Mouse (Mus musculus) embryonic facial prominence, embryonic 13.5 days (tissue): ENCODE results near the gene Slc35b2. TPM values are rescaled to one million over a fixed set of nuclear protein-coding genes. Genes with fewer than 3 reads are reported as not detected.

Source experiments
- ATAC-seq: fragments of 200-750 bp; cut with Nextera tagmentation; 2 replicates; pipeline ENCODE4 v1.8.0; 2017; ENCODE audit warnings: low read depth; ENCODE audit not compliant: insufficient number of reproducible peaks, insufficient read depth, low FRiP score, low TSS enrichment
- H3K27ac ChIP-seq: fragments of 300-500 bp; sonication (generic); 2 replicates; pipeline ENCODE4 v1.5.1; 2015; ENCODE audit warnings: moderate library complexity, mild to moderate bottlenecking, inconsistent platforms
- H3K27me3 ChIP-seq: fragments of 300-500 bp; sonication (generic); 2 replicates; pipeline ENCODE4 v1.6.1; 2015; ENCODE audit warnings: mild to moderate bottlenecking, inconsistent platforms
- H3K36me3 ChIP-seq: fragments of 300-500 bp; sonication (generic); 2 replicates; pipeline ENCODE4 v1.6.1; 2015; ENCODE audit warnings: mild to moderate bottlenecking, inconsistent platforms
- H3K4me1 ChIP-seq: fragments of 300-500 bp; sonication (generic); 2 replicates; pipeline ENCODE4 v1.6.1; 2015; ENCODE audit warnings: inconsistent platforms
- H3K4me2 ChIP-seq: fragments of 300-500 bp; sonication (generic); 2 replicates; pipeline ENCODE4 v1.6.1; 2015; ENCODE audit warnings: moderate library complexity, mild to moderate bottlenecking, inconsistent platforms
- H3K4me3 ChIP-seq: fragments of 300-500 bp; sonication (generic); 2 replicates; pipeline ENCODE4 v1.5.1; 2015; ENCODE audit warnings: mild to moderate bottlenecking, inconsistent platforms
- H3K9ac ChIP-seq: fragments of 300-500 bp; sonication (generic); 2 replicates; pipeline ENCODE4 v1.6.1; 2015; ENCODE audit warnings: mild to moderate bottlenecking, inconsistent platforms
- H3K9me3 ChIP-seq: fragments of 300-500 bp; sonication (generic); 2 replicates; pipeline ENCODE4 v1.6.1; 2016; ENCODE audit warnings: inconsistent platforms
- WGBS: fragments of 180-500 bp; shearing (Covaris S2); methylation state at CpG from one replicate; pipeline ENCODE4 v1.1.7; 2015; ENCODE audit warnings: mixed read lengths; 5-methylcytosine and 5-hydroxymethylcytosine counted together
- polyA plus RNA-seq: library from polyadenylated mRNA; unstranded; fragments of >200 nt; fragmentation: Nextera tagmentation; extraction: Ambion mirVana; gene quantifications from 2 replicates; pipeline ENCODE4 v1.2.1, GENCODE M21; 2015

Gene Slc35b2
- polyA plus RNA-seq: 104 and 122 TPM in 2 replicates

GRCm38 (mm10) chr17:45563655-45564530, at the start of gene Slc35b2:
TSS of gene Slc35b2 (plus strand) at chr17:45563874.
- H3K36me3 ChIP-seq: peaks cover 42% of the 10 kb centered on the region
- H3K27me3 ChIP-seq: no peaks in the 10 kb centered on the region
- H3K9ac ChIP-seq: peak within 1 kb of the TSS; percentile 94
- no peaks in the 10 kb centered on the region for H3K9me3 ChIP-seq
- H3K4me1 ChIP-seq: peaks cover 32% of the 10 kb centered on the region
- peak; percentile 74 for ATAC-seq
- H3K27ac ChIP-seq: peak within 1 kb of the TSS; percentile 86
- under 1% methylated on average over 60 of the region's 61 CpGs for WGBS
- peak within 1 kb of the TSS; percentile 81 for H3K4me3 ChIP-seq
- peak within 1 kb of the TSS; percentile 97 for H3K4me2 ChIP-seq

- WGBS: 56% methylated on average over 15 of the region's 15 CpGs
- no peak for ATAC-seq
Measured at GRCm38 (mm10) chr17:45515204-45515726, 48.4 kb upstream of the Slc35b2 start.

DNA sequence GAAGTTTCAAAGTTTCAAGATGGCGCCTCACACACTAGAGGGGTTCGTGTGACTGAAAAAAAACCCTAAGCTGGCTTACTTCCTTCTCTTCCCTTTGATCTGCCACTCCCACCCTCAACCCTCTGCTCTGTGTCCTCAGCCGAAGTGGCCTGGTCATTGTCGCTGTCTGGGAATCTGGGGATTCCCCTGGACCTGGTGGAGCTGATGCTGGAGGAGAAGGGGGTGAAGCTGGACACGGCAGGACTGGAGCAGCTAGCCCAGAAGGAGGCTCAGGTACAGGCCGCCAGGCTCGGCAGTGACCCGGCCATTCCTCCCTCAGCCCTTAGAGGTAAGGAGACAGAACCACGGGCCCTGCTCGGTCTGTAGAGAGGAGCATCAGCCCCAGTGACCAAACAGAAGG, 47.9 kb upstream of the Slc35b2 start:
- no peaks in the 10 kb centered on the region for H3K9me3 ChIP-seq
- no peak overlapping the region for H3K27ac ChIP-seq
- H3K9ac ChIP-seq: no peak overlapping the region
- H3K4me3 ChIP-seq: no peak overlapping the region
- peaks cover 72% of the 10 kb centered on the region for H3K36me3 ChIP-seq
- H3K4me1 ChIP-seq: no peaks in the 10 kb centered on the region
- H3K4me2 ChIP-seq: no peak overlapping the region
- WGBS: 82% methylated on average over 10 of the region's 10 CpGs
- no peak for ATAC-seq
- no peaks in the 10 kb centered on the region for H3K27me3 ChIP-seq

More at GRCm38 (mm10) chr17:45515204-45515726, 48.4 kb upstream of the Slc35b2 start:
- no peak overlapping the region for H3K9ac ChIP-seq
- H3K4me1 ChIP-seq: no peaks in the 10 kb centered on the region
- no peaks in the 10 kb centered on the region for H3K27me3 ChIP-seq
- H3K9me3 ChIP-seq: no peaks in the 10 kb centered on the region
- H3K4me3 ChIP-seq: no peak overlapping the region
- peaks cover 72% of the 10 kb centered on the region for H3K36me3 ChIP-seq
- H3K27ac ChIP-seq: no peak overlapping the region
- no peak overlapping the region for H3K4me2 ChIP-seq

GRCm38 (mm10) chr17:45516488-45516887, 47.2 kb upstream of the Slc35b2 start:
- 57% methylated on average over 8 of the region's 8 CpGs for WGBS
- H3K27ac ChIP-seq: no peak overlapping the region
- 0 out of 2 replicates have a peak, but pooled peaks cover 7% of the 10 kb centered on the region for H3K4me1 ChIP-seq
- no peak for ATAC-seq
- H3K36me3 ChIP-seq: peaks cover 69% of the 10 kb centered on the region
- no peak overlapping the region for H3K4me2 ChIP-seq
- no peaks in the 10 kb centered on the region for H3K9me3 ChIP-seq
- H3K4me3 ChIP-seq: no peak overlapping the region
- H3K27me3 ChIP-seq: no peaks in the 10 kb centered on the region
- H3K9ac ChIP-seq: no peak overlapping the region

DNA sequence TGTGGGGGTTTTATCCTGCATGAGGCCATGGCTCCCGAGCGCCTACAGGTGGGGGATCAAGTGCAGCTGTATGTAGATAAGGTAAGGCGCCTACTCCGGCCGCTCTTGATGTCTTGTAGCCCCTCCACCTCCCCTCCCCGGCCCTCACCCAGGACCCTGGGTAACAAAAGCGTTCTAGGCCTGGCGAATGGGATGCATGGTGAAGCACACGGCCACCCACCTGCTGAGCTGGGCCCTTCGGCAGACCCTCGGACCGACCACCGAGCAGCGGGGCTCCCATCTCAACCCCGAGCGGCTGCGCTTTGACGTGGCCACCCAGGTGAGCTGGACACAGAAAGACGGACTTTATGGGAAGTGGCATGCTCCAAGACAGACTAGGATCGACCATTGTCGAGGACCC, 46.5 kb upstream of the Slc35b2 start:
- Histone ChIP-seq H3K9me3 (no peaks in the 10 kb centered on the region), H3K9ac (no peak overlapping the region), H3K4me2 (no peak overlapping the region), H3K4me3 (no peak overlapping the region), H3K36me3 (peaks cover 67% of the 10 kb centered on the region), H3K4me1 (0 out of 2 replicates have a peak, but pooled peaks cover 8% of the 10 kb centered on the region), H3K27me3 (no peaks in the 10 kb centered on the region), H3K27ac (no peak overlapping the region)
- WGBS: 92% methylated on average over 21 of the region's 21 CpGs
- ATAC-seq: no peak

DNA sequence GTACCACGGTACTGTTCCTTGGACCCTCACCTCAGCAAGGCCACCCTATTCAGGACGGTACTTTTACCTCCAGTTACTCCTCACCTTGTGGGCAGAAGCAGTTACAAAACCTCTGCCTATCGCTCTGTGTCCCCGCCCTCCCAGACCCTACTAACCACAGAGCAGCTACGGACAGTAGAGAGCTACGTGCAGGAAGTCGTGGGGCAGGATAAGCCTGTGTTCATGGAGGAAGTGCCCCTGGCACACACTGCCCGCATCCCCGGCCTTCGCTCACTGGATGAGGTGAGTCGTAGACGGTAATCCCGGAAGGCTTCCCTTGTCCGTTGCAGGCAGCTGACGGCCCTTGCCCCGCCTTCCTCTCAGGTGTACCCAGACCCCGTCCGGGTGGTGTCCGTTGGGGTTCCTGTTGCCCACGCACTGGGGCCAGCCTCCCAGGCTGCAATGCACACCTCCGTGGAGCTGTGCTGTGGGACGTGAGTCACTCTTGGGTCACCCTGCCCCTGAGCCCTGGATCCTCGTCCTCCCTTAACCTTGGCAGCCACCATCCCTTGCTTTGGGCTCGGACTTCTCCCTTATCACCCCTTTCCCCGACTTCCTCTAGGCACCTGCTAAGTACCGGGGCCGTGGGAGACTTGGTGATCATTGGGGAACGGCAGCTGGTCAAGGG, 46.0 kb upstream of the Slc35b2 start:
- WGBS: 89% methylated on average over 28 of the region's 28 CpGs
- peaks cover 67% of the 10 kb centered on the region for H3K36me3 ChIP-seq
- no peak overlapping the region for H3K4me3 ChIP-seq
- H3K9ac ChIP-seq: no peak overlapping the region
- no peak overlapping the region for H3K27ac ChIP-seq
- no peak for ATAC-seq
- no peaks in the 10 kb centered on the region for H3K27me3 ChIP-seq
- no peaks in the 10 kb centered on the region for H3K9me3 ChIP-seq
- peaks cover 13% of the 10 kb centered on the region for H3K4me1 ChIP-seq
- H3K4me2 ChIP-seq: no peak overlapping the region

- Histone ChIP-seq H3K4me3 (no peak overlapping the region), H3K36me3 (peaks cover 62% of the 10 kb centered on the region), H3K9ac (no peak overlapping the region), H3K27ac (no peak overlapping the region), H3K27me3 (peaks cover 6% of the 10 kb centered on the region), H3K4me2 (no peak overlapping the region), H3K9me3 (no peaks in the 10 kb centered on the region), H3K4me1 (peaks cover 21% of the 10 kb centered on the region)
- 90% methylated on average over 12 of the region's 12 CpGs for WGBS
- no peak for ATAC-seq
Measured at GRCm38 (mm10) chr17:45518766-45519475, 44.8 kb upstream of the Slc35b2 start.

- H3K36me3 ChIP-seq: peaks cover 57% of the 10 kb centered on the region
- H3K4me3 ChIP-seq: no peak overlapping the region
- no peak overlapping the region for H3K4me2 ChIP-seq
- peaks cover 18% of the 10 kb centered on the region for H3K27me3 ChIP-seq
- H3K9ac ChIP-seq: no peak overlapping the region
- peaks cover 21% of the 10 kb centered on the region for H3K4me1 ChIP-seq
- 77% methylated on average over 11 of the region's 11 CpGs for WGBS
- no peak overlapping the region for H3K27ac ChIP-seq
- no peak for ATAC-seq
- no peaks in the 10 kb centered on the region for H3K9me3 ChIP-seq
Measured at GRCm38 (mm10) chr17:45520136-45520535, 43.5 kb upstream of the Slc35b2 start.

DNA sequence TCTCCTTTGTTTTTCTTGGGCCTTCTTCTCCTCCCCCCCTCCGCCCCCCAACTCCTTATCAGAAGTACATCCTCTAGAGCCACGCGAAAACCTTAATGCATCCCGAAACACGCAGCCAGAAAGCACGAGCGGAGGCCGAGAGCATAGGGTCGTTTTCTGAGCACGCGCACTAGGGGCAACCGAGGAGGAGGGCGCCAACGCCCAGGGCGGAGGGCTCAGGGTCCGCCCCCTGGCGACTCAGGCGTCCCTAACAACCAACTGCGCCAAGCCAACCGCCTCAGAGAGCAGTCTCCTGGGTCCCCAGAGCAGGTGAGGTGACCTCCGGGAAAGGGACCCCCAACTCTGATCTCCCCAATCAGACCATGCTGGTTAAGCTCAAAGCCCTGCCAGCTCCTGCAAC, 40.4 kb upstream of the Slc35b2 start, which contains the start of gene Tcte1:
Gene Tcte1 (plus strand): TSS at position 172 of the 400 bp plus-strand sequence.
- peak within 1 kb of the TSS; percentile 78 for H3K4me2 ChIP-seq
- ATAC-seq: peak; percentile 44; the same call in 1 of the 2 replicates
- H3K4me1 ChIP-seq: peaks cover 21% of the 10 kb centered on the region
- 0% methylated on average over 21 of the region's 21 CpGs for WGBS
- no peaks in the 10 kb centered on the region for H3K9me3 ChIP-seq
- no peak within 1 kb of the TSS for H3K27ac ChIP-seq
- peak within 1 kb of the TSS; percentile 45 for H3K4me3 ChIP-seq
- H3K36me3 ChIP-seq: peaks cover 28% of the 10 kb centered on the region
- H3K27me3 ChIP-seq: peaks cover 40% of the 10 kb centered on the region
- peak within 1 kb of the TSS; percentile 70 for H3K9ac ChIP-seq

DNA sequence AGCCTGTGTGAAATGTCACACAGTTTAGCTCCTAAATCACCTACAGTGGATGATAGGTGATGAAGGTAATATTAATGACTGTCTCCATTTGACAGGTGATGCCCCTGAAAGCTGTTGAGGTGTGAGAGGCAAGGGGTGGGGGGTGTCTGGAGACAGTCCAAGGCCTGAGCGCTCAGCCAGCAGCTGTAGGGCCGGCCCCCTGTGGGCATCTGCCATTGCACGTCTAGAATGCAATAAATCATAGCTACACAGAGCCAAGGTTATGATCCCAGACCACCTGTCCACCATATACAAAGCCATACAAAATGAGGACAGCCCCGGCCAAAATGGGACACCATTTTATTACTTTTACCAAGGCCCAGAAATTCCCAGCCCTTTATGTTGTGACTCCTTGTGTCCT, 38.7 kb upstream of the Slc35b2 start:
- H3K9me3 ChIP-seq: no peaks in the 10 kb centered on the region
- 69% methylated on average over 4 of the region's 4 CpGs for WGBS
- H3K36me3 ChIP-seq: 0 out of 2 replicates have a peak, but pooled peaks cover 11% of the 10 kb centered on the region
- H3K4me3 ChIP-seq: no peak overlapping the region
- H3K27ac ChIP-seq: no peak overlapping the region
- H3K4me1 ChIP-seq: peaks cover 21% of the 10 kb centered on the region
- peaks cover 56% of the 10 kb centered on the region for H3K27me3 ChIP-seq
- no peak for ATAC-seq
- no peak overlapping the region for H3K9ac ChIP-seq
- H3K4me2 ChIP-seq: no peak overlapping the region

GRCm38 (mm10) chr17:45526571-45526970, 37.1 kb upstream of the Slc35b2 start:
- Histone ChIP-seq H3K4me1 (peaks cover 14% of the 10 kb centered on the region), H3K27ac (no peak overlapping the region), H3K4me3 (no peak overlapping the region), H3K4me2 (no peak overlapping the region), H3K9me3 (no peaks in the 10 kb centered on the region), H3K27me3 (peaks cover 65% of the 10 kb centered on the region), H3K9ac (no peak overlapping the region), H3K36me3 (no peaks in the 10 kb centered on the region)
- WGBS: 14% methylated on average over 5 of the region's 5 CpGs
- ATAC-seq: no peak
